Mouse (Mus musculus) midbrain, embryonic 14.5 days (tissue): ENCODE data around the gene Arhgef28. TPM values are rescaled to one million over a fixed set of nuclear protein-coding genes. Genes with fewer than 3 reads are reported as not detected.
A peak's percentile ranks its signal among the peaks of the same experiment; 100 is the strongest.

Experiments used
- ATAC-seq: fragments of 200-750 bp; cut with Nextera tagmentation; 2 replicates; pipeline ENCODE4 v1.8.0; 2017; ENCODE audit warnings: moderate number of reproducible peaks, moderate library complexity; ENCODE audit not compliant: low FRiP score, low TSS enrichment
- DNase-seq: peaks from one replicate; pipeline ENCODE4 v3.0.0-alpha.2; 2015
- H3K27ac ChIP-seq: fragments of 300-500 bp; sonication (generic); replicated peaks from 2 replicates; pipeline ENCODE4 v1.5.1; 2014; ENCODE audit warnings: mild to moderate bottlenecking, low read depth, low read length, moderate library complexity
- H3K27me3 ChIP-seq: fragments of 300-500 bp; sonication (generic); 2 replicates; pipeline ENCODE4 v1.6.1; 2014; ENCODE audit warnings: low read length, control low read depth, mixed read lengths; ENCODE audit not compliant: control insufficient read depth, insufficient read depth
- H3K36me3 ChIP-seq: fragments of 300-500 bp; sonication (generic); 2 replicates; pipeline ENCODE4 v1.6.1; 2014; ENCODE audit warnings: low read length, control low read depth; ENCODE audit not compliant: control insufficient read depth, insufficient read depth
- H3K4me1 ChIP-seq: fragments of 300-500 bp; sonication (generic); 2 replicates; pipeline ENCODE4 v1.6.1; 2014; ENCODE audit warnings: mild to moderate bottlenecking, antibody characterized with exemption, low read length, control low read depth; ENCODE audit not compliant: control insufficient read depth, insufficient read depth
- H3K4me2 ChIP-seq: fragments of 300-500 bp; sonication (generic); 2 replicates; pipeline ENCODE4 v1.6.1; 2014; ENCODE audit warnings: mild to moderate bottlenecking, low read length, moderate library complexity
- H3K4me3 ChIP-seq: fragments of 300-500 bp; sonication (generic); replicated peaks from 2 replicates; pipeline ENCODE4 v1.5.1; 2014; ENCODE audit warnings: low read depth, low read length
- H3K9ac ChIP-seq: fragments of 300-500 bp; sonication (generic); replicated peaks from 2 replicates; pipeline ENCODE4 v1.6.1; 2014; ENCODE audit warnings: mild to moderate bottlenecking, low read length, moderate library complexity
- H3K9me3 ChIP-seq: fragments of 300-500 bp; sonication (generic); 2 replicates; pipeline ENCODE4 v1.6.1; 2016; ENCODE audit warnings: low read length, control low read depth, mixed read lengths; ENCODE audit not compliant: control insufficient read depth
- WGBS: fragments of 180-500 bp; shearing (Covaris S2); extraction: QIAGEN DNeasy Blood & Tissue Kit; methylation state at CpG from one replicate; pipeline ENCODE4 v1.1.7; 2014; 5-methylcytosine and 5-hydroxymethylcytosine counted together
- polyA plus RNA-seq: library from polyadenylated mRNA; unstranded; fragments of >200 nt; fragmentation: Nextera tagmentation; extraction: Ambion mirVana; gene quantifications from 2 replicates; pipeline ENCODE4 v1.2.1, GENCODE M21; 2014

Gene Arhgef28
- polyA plus RNA-seq, 1 experiment from 2014 or later: 21.1 TPM

- H3K27ac ChIP-seq: no peak overlapping the region
- no peak overlapping the region for H3K4me3 ChIP-seq
- 71% methylated on average over 10 of the region's 10 CpGs for WGBS
- ATAC-seq (no peak), DNase-seq (no peak)
- H3K9ac ChIP-seq: no peak overlapping the region
- no peaks in the 10 kb centered on the region for H3K9me3 ChIP-seq
- no peaks in the 10 kb centered on the region for H3K4me1 ChIP-seq
- no peak overlapping the region for H3K4me2 ChIP-seq
- no peaks in the 10 kb centered on the region for H3K27me3 ChIP-seq
- no peaks in the 10 kb centered on the region for H3K36me3 ChIP-seq
Measured at GRCm38 (mm10) chr13:98192596-98192995, 13.6 kb downstream of the Arhgef28 start.

DNA sequence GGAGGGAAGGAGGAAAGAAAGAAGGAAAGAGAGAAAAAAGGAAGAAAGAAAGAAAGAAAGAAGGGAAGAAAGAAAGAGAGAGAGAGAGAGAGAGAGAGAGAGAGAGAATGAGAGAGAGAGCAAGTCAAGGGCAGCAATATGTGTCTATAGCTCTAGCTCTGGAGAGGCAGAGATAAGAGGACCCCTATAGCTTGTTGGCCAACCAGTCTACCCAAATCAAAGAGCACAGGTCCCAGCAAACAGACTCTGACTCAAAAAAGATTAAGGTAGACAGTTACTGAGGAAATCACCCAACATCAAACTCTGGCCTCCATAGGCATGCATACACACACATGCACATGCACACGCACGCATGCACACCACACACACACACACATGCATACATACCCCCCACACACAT lies 17.7 kb downstream of the Arhgef28 start:
- Histone ChIP-seq H3K9ac (no peak overlapping the region), H3K36me3 (no peaks in the 10 kb centered on the region), H3K27ac (no peak overlapping the region), H3K27me3 (no peaks in the 10 kb centered on the region), H3K4me2 (no peak overlapping the region), H3K9me3 (no peaks in the 10 kb centered on the region), H3K4me3 (no peak overlapping the region), H3K4me1 (0 out of 2 replicates have a peak, but pooled peaks cover 6% of the 10 kb centered on the region)
- DNase-seq (no peak), ATAC-seq (no peak)
- 97% methylated on average over 2 of the region's 2 CpGs for WGBS

DNA sequence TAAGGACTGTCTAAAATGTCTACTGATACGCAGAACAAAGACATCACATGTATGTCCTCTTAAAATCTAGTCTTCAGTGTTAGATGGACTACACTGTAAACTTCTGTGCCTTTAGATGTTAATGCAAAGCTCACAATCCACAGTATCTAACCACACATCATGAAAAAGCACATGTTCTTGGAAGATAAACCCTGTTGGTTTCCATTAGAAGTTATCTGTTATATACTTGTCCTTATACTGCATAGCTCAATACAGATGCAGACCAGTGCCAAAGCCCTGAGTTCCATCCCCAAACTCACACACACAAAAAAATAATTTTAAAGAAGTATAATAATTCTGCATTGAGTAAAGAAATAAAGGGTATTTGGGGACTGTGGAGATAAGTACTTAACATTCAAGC lies 18.3 kb downstream of the Arhgef28 start:
- 0 out of 2 replicates have a peak, but pooled peaks cover 6% of the 10 kb centered on the region for H3K4me1 ChIP-seq
- no peaks in the 10 kb centered on the region for H3K27me3 ChIP-seq
- no peaks in the 10 kb centered on the region for H3K36me3 ChIP-seq
- no peak overlapping the region for H3K9ac ChIP-seq
- ATAC-seq (no peak), DNase-seq (no peak)
- H3K4me2 ChIP-seq: no peak overlapping the region
- H3K9me3 ChIP-seq: no peaks in the 10 kb centered on the region
- no peak overlapping the region for H3K27ac ChIP-seq
- 100% methylated on average over 1 of the region's 1 CpGs for WGBS
- no peak overlapping the region for H3K4me3 ChIP-seq

DNA sequence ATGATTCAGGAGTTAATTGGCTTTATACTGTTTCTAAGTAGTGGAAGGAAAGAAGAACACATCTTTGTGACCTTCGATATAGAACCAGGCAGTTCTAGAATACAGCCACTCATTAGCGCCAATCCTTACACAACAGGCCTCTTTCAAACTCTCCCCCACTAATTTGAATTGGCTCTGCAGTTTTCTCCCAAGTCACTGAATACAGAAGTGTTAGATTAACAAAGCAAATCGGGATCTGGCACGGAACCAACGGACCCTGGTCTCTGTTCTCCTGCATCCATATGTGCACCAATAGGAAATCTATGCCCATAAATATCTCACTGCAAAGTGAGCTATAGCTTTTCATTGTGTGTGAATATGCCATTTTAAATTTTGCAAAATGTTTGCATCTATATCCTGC lies 20.1 kb downstream of the Arhgef28 start:
- Histone ChIP-seq H3K9ac (no peak overlapping the region), H3K9me3 (no peaks in the 10 kb centered on the region), H3K4me2 (no peak overlapping the region), H3K4me3 (no peak overlapping the region), H3K27me3 (no peaks in the 10 kb centered on the region), H3K27ac (no peak overlapping the region), H3K36me3 (no peaks in the 10 kb centered on the region), H3K4me1 (0 out of 2 replicates have a peak, but pooled peaks cover 6% of the 10 kb centered on the region)
- ATAC-seq (no peak), DNase-seq (peak; percentile 64)
- 51% methylated on average over 5 of the region's 5 CpGs for WGBS

DNA sequence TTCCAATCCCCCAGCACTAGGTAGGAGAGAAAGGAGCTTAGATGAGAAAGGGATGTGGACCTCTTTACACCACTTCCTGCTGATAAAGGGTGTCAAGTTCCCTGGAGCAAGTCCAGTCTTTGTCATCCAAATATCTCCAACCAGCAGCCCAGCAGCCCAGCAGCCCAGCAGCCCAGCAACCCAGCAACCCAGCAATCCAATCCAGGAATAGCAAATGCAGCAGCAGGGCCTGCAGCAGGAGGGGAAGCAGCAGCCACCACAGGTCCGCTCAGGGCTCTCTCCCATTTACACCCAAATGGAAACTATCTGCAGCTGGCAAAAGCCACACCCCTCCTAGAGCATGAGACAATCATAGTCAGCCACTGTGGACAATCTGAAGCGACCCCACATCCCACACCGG lies 21.6 kb downstream of the Arhgef28 start:
- no peak for DNase-seq
- Histone ChIP-seq H3K9me3 (no peaks in the 10 kb centered on the region), H3K4me2 (no peak overlapping the region), H3K4me3 (no peak overlapping the region), H3K27me3 (no peaks in the 10 kb centered on the region), H3K27ac (no peak overlapping the region), H3K4me1 (0 out of 2 replicates have a peak, but pooled peaks cover 6% of the 10 kb centered on the region), H3K9ac (no peak overlapping the region), H3K36me3 (no peaks in the 10 kb centered on the region)
- no peak for ATAC-seq
- 25% methylated on average over 3 of the region's 3 CpGs for WGBS

DNA sequence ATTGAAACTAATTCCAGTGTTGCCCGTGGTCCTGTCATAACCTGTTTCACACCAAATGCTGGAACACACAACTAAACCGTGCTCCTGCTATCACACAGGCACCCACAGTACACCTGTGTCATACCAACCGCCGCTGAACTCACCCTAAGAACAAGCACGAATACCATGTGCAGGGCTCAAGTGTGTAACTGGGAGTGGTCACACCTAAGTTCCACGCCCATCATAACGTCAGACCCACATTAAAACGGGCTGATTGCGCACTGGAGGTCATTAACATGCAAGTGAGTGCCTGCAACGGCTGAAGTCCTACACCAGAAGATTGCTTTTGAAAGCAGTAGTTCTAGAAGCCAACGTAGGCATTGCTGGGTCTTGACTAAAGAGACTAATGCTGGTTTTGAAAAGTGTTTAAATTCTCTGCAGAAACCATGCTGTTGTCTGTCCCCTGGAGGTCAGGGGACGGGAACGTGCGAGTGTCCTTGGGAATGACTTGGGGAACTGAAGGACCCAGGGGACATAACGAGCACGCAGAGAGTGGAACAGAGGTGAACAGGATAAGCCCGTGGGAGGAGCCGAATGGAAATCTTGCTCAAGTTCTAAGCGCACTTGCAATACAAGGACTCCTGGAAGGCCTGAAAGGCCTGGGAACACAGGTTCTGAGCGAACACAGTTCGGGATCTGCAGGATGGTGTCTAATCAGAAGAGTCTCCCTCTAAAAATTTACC lies 22.9 kb downstream of the Arhgef28 start:
- DNase-seq (no peak), ATAC-seq (no peak)
- H3K27me3 ChIP-seq: no peaks in the 10 kb centered on the region
- H3K4me2 ChIP-seq: no peak overlapping the region
- H3K9me3 ChIP-seq: no peaks in the 10 kb centered on the region
- no peaks in the 10 kb centered on the region for H3K36me3 ChIP-seq
- 0 out of 2 replicates have a peak, but pooled peaks cover 6% of the 10 kb centered on the region for H3K4me1 ChIP-seq
- H3K27ac ChIP-seq: no peak overlapping the region
- H3K4me3 ChIP-seq: no peak overlapping the region
- WGBS: 87% methylated on average over 21 of the region's 21 CpGs
- H3K9ac ChIP-seq: no peak overlapping the region

GRCm38 (mm10) chr13:98182330-98182729 lies 23.9 kb downstream of the Arhgef28 start:
- 92% methylated on average over 11 of the region's 11 CpGs for WGBS
- no peak overlapping the region for H3K4me3 ChIP-seq
- no peaks in the 10 kb centered on the region for H3K36me3 ChIP-seq
- H3K9ac ChIP-seq: no peak overlapping the region
- no peaks in the 10 kb centered on the region for H3K9me3 ChIP-seq
- ATAC-seq: no peak
- DNase-seq: no peak
- 0 out of 2 replicates have a peak, but pooled peaks cover 6% of the 10 kb centered on the region for H3K4me1 ChIP-seq
- no peaks in the 10 kb centered on the region for H3K27me3 ChIP-seq
- H3K4me2 ChIP-seq: no peak overlapping the region
- H3K27ac ChIP-seq: no peak overlapping the region

GRCm38 (mm10) chr13:98180636-98181035 lies 25.6 kb downstream of the Arhgef28 start:
- no peak overlapping the region for H3K4me3 ChIP-seq
- no peaks in the 10 kb centered on the region for H3K9me3 ChIP-seq
- H3K27ac ChIP-seq: no peak overlapping the region
- no peak for DNase-seq
- H3K27me3 ChIP-seq: no peaks in the 10 kb centered on the region
- no peak overlapping the region for H3K9ac ChIP-seq
- WGBS: 88% methylated on average over 8 of the region's 8 CpGs
- no peaks in the 10 kb centered on the region for H3K36me3 ChIP-seq
- H3K4me2 ChIP-seq: no peak overlapping the region
- H3K4me1 ChIP-seq: no peaks in the 10 kb centered on the region
- no peak for ATAC-seq

- no peak overlapping the region for H3K4me2 ChIP-seq
- no peak overlapping the region for H3K27ac ChIP-seq
- WGBS: 88% methylated on average over 10 of the region's 10 CpGs
- H3K9ac ChIP-seq: no peak overlapping the region
- no peak for ATAC-seq
- no peak for DNase-seq
- H3K27me3 ChIP-seq: no peaks in the 10 kb centered on the region
- H3K36me3 ChIP-seq: no peaks in the 10 kb centered on the region
- no peak overlapping the region for H3K4me3 ChIP-seq
- H3K9me3 ChIP-seq: no peaks in the 10 kb centered on the region
- H3K4me1 ChIP-seq: 0 out of 2 replicates have a peak, but pooled peaks cover 2% of the 10 kb centered on the region
Measured at GRCm38 (mm10) chr13:98175323-98176007, 30.8 kb downstream of the Arhgef28 start.
